Mouse (Mus musculus) left cerebral cortex, postnatal 10 days (tissue): Measurements from ENCODE around the gene Krt12. TPM values are rescaled to one million over a fixed set of nuclear protein-coding genes. Genes with fewer than 3 reads are reported as not detected.

Experiments
- DNase-seq, 2 experiments: peaks; one replicate each; pipeline ENCODE4 v3.0.0; 2021 to 2022; ENCODE audit warnings: low spot score in 2 of 2, mixed read lengths in 1 of 2; ENCODE audit errors: extremely low spot score in 1 of 2
- intact Hi-C: fragments of 180-260 bp; cut with DNase I; formaldehyde crosslinking; loops from one replicate; pipeline ENCODE4 v1.15.1; 2025
- total RNA-seq, 2 experiments: library from RNA; stranded (reverse); gene quantifications; 2 replicates each; pipeline ENCODE4 v1.2.3; 2021

Krt12 gene
- 1 to 10 TPM; 6.0 to 6.3 TPM for total RNA-seq

DNA sequence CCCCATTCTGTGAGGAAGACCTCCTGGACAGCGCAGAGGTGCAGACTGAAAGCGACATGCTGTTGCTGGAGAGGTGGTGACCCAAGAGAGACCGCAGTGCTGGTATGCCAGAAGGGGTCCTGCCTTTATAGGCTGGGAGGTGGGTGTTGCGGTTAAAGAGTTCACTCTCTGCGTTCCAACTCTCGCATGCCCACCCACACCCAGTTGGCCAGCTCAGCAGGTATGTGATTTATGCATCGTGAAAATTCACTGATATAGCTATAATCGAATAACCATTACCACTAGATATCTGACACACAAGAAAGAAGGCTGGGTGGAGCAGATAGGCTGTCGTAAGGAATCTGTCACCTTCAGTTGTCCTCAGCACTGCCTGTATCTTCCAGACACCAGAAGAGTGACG lies at the start of gene Krt12:
TSS of gene Krt12 (minus strand) at position 101 of the 400 bp plus-strand sequence.
- DNase-seq, result no peak
- intact Hi-C loops, result no loop called here

DNA sequence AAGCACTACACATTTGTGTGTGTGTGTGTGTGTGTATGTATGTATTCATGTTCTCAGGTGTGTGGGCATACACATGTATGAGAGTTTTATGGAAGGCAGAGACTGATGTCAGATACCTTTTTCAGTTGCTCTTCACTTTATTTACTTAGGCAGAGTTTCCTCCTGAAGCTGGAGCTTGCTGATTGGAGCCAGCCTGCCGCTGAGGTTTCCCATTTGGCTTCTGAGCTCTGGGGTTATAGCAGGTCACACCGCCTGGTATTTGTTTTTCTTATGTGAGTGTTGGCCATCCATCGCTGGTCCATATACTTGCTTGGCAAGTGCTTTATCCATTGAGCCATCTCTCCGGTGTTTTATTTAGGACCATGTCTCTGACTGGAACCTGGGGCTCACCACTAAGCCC lies 47.2 kb upstream of the Krt12 start:
- DNase-seq, result no peak
- intact Hi-C loops, result loop anchor here (5.0 kb wide), 1 partner anchor 103 kb away; no protein-coding TSS in a partner anchor

DNA sequence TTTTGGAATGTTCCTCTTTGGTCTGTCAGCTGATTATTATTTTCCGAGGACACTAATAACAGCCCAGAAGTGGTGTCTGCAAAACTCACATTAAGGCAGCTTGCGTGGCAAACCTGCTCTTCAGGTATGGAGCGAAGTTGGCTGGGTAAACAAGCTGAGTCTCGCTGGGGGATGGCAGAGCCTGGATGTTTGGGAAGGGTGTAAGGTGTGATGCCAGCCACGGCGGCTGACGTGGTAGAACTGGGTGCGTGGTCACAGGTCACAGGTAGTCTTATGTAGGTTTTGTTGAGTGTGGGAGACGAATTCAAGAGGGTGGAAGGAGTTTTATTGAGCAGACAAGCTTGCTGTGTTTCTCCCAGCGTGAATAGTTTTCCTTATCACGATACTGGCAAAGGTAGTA lies 46.5 kb upstream of the Krt12 start:
- intact Hi-C loops, result loop anchor here (5.0 kb wide), 1 partner anchor 104 kb away; no protein-coding TSS in a partner anchor
- no peak for DNase-seq

DNA sequence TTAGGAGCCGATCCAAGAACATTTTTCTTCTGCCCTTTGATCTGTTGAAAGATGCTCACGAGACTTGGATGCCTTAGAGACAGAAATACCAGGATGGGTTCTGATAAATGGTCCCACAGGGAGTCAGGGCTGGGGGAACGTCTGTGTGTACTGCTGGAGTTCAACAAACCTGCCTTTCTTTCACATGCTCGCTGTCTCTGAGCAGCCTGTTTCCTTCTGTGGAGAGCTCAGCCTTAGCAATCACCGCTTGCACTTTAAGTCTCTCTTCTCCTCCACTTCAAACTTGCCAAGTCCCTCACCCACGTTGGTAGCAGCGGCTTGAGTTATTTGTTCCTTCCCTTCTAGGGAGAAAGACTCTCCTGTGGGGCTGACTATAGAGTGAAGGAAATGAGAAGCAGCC lies 44.3 kb upstream of the Krt12 start:
- intact Hi-C loops, result loop anchor here (1.0 to 5.0 kb wide), 2 partner anchors 106 to 816 kb away; no protein-coding TSS in a partner anchor
- DNase-seq, result peak in 1 of 2 experiments; percentile 40

DNA sequence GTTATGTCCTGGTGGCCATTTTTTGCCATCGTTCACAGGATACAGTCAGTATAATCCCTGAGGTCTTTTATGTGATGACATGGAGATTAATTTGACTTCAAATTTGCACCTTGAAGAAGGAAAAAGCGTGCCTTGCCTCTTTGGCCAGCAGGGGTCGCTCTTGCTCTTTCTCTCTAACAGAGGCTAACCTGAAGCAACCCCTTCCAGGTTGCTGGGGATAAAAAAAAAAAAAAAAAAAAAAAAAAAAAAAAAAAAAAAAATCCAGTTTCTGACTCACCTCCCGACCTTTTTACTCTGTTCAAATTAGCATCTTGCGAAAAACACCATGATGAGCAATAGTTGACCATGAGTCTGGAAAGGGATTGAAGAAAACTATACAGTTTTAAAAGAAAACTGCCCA lies 42.8 kb upstream of the Krt12 start:
- peak; percentile 83 to 86 for DNase-seq
- intact Hi-C loops, result loop anchor here (2.0 to 5.0 kb wide), 5 partner anchors 107 to 832 kb away; no protein-coding TSS in a partner anchor

DNA sequence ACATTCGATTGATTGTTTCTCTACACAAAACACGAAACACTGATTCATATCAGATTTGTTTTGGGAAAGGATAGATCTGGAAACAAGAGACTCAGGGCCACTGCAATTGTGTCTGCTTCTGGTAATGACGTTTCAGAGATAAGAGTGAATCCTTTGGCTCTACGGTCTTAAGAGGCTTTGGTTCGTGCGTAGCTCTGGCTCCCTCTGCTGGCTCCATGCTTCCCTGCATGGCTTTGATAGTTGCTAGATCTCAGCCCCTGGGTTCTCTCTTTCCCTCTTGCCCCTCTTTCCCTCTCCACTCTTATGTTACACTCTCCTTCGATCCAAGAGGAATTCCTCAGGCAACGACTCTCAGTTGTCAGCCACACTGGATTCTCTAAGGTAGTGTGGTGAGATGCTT lies 41.1 kb upstream of the Krt12 start:
- DNase-seq, result peak; percentile 67 to 68
- intact Hi-C loops, result loop anchor here (2.0 to 5.0 kb wide), 4 partner anchors 50 to 834 kb away; no protein-coding TSS in a partner anchor

DNA sequence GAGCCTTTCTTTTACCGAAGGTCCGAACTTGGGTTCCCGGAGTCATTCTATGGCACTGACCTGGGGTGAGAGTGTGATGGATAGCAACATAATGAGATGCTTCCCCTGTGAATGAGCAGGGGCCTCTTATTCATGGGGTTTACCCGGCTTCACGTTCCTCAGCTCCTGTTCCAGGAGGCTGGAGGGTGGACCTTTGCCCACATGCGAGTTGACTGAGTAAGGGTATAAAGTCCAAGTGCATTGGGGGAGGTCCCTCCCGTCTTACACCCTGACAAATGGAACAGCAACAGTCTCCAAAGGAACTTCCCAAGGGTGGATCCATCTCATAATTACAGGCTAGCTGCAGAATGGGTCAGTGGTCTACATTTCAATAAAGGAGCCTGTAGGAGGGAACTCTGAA lies 39.7 kb upstream of the Krt12 start:
- no peak for DNase-seq
- intact Hi-C loops, result loop anchor here (2.0 to 5.0 kb wide), 4 partner anchors 49 to 836 kb away; no protein-coding TSS in a partner anchor

DNA sequence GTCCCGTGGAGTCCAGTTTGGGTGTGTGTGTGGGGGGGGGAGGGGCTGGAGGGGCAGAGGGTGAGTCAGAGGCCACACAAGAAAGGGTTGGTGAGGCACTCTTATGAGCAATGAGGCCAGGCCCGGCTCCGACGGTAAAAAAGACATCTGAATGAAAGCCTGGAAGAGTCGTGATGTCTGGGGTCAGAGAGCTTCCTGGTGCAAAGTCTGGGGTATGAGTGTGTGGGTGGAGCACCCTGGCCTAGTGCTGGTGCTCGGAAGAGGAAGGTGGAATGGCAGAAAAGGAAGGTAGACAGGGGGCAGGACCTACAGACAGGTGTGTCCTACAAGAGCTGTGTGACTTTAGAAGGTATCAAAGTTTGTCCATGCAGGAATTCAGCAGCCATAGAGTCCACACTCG lies 36.8 kb upstream of the Krt12 start:
- intact Hi-C loops, result no loop called here
- DNase-seq, result no peak

DNA sequence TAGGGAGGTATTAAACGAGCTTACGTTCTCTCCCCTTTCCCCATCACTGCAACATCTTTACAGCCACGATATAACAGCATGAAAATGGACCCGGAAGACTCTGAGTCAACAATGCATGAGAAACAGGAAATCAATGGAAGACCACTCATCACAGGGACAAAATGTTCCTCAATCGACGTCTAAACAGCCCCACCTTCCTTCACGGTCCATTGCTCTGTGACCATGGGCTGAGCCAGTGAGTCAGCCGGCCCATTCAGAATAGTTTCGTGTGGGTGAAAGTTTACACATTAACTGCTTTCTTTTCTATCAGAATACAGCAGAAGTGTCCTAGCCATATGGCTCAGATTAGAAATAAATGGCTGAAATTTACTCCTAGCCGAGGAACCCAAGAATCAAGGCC lies 32.7 kb upstream of the Krt12 start:
- intact Hi-C loops, result no loop called here
- no peak for DNase-seq

DNA sequence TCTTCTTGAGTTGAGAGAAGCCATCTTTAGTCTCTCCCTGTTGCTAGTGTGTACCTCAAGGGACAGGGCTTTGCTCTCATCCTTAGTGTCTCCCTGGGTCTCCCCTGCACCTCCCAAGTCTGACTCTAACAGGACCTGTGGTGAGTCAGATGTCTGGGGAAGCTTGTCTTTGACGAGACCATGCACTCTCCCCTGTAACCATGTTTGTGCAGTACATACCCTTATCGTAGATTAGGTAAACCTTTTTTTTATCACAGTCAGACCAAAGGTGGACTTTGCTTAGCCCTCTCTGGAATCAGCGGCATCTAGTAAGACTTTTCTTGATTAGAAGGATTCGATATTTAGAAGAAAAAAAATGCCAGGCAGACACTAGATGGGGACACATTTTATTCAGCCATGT lies 32.0 kb upstream of the Krt12 start:
- DNase-seq, result no peak
- intact Hi-C loops, result no loop called here

DNA sequence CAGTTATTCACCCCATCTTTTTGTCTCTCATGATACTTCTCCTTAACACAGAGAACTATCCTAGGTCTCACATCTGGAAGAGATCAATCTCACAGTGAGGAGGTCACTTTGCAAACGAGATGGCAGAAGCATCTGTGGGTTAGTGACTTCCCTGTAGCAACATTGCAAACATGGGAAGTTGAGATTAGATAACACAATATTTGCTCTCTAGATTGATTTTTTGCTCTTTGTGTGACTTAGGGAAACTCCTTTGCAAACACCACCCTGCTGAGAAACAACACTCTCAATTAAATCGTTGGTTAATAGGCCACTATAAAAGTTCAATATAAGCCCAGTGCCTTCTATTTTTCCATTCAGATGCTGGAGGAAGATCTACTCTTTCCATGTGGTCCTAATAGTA lies 26.7 kb upstream of the Krt12 start:
- intact Hi-C loops, result no loop called here
- no peak for DNase-seq

DNA sequence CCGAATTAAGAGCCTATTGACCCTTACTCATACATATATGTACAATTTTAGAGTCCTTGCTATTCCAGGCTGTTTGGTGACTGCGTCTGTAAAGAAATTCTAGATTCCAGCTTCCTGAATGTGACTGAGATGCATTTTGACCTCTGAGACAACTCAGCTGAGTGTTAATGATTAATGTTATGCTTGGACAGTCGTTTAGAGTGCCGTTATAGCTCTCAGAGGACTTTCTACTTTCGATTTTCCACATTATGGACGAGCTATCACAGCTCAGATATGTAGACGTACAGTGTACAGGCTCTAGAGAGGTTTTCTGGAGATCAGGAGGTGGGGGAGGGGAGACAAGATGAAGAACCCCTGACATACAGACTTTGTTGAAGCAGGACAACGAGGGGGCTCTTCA lies 19.2 kb upstream of the Krt12 start:
- intact Hi-C loops, result no loop called here

DNA sequence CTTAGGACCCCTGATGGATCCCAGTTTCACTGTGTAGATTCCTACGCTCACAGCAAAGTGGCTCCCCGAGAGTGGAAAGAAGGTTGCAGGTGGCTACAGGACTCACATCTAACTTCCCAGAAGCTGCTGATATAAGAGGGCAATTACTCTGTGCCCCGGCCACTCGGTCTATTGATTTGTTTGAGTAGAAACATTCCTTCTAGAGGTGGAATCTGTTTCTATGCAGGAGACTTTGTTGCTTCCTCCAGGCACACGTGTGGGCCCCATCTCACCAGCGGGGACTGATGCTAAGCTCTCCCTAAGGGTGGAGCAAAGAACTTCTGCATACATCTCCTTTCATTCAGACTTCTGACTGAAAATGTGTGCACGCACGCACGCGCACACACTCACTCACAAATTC lies 17.4 kb upstream of the Krt12 start:
- no peak for DNase-seq

More for the DNA sequence above, 19.2 kb upstream of the Krt12 start:
- DNase-seq, result no peak

DNA sequence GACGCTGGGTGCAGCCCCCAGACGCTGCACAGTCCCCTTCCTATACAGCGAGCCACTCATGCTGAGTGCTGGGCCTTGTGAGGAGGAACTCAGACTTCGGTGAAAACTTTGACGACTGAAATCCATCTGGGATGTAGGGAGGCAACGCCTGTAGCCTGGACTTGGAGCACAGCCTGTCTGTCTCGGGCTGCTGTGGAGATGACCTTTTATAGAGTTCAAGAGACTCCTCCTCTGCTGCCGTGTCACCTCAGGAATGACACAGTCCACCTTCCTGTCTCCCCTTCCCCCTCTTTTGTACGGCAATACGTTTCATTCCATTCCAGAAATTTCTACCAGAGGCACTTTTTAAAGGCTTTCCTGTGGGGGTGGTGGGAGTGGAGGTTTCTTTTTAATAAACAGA lies 15.9 kb upstream of the Krt12 start, which contains the start of gene Krt20:
TSS of gene Krt20 (minus strand) at position 179 of the 400 bp plus-strand sequence.
- intact Hi-C loops, result no loop called here

More for the DNA sequence above, 17.4 kb upstream of the Krt12 start:
- intact Hi-C loops, result no loop called here

DNA sequence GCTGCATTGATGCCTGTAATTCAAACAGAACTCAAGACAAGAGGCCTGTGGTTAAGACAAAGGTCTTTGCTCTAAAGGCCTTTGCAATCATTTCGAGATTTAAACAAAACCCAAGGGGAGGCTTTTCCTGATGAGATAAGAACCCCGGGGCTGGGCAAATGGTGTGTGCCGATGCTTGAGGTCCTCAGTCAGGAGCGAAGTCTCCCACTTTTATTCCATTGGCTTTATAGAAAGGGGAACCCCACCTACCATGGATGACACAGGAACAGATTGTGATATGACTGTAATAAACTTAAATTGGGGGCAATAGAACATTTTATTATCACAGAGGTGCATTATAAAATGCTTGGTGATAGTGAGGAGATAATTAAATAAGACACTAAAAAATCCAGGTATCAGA lies 14.6 kb upstream of the Krt12 start:
- intact Hi-C loops, result no loop called here
- no peak for DNase-seq

More for the DNA sequence above, 15.9 kb upstream of the Krt12 start, which contains the start of gene Krt20:
- no peak for DNase-seq

DNA sequence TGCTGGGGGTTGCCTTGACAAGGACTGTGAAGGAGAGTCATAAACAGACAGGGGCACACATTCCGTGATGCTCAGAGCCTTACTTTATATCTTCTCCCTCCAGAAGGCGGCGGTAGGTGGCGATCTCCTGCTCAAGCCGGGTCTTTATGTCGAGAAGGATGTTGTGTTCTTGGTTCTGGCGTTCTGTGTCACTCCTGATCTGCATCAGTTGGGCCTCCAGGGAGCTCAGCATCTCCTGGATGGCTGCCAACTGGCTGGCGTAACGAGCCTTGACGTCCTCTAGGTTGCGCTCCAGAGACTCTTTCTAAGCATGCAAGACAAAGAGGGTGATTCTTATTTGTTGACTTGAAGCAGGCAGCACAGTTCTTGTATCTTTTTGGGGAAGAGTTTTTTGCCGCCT lies 8.6 kb upstream of the Krt12 start:
- peak; percentile 9 to 68 for DNase-seq
- intact Hi-C loops, result no loop called here

DNA sequence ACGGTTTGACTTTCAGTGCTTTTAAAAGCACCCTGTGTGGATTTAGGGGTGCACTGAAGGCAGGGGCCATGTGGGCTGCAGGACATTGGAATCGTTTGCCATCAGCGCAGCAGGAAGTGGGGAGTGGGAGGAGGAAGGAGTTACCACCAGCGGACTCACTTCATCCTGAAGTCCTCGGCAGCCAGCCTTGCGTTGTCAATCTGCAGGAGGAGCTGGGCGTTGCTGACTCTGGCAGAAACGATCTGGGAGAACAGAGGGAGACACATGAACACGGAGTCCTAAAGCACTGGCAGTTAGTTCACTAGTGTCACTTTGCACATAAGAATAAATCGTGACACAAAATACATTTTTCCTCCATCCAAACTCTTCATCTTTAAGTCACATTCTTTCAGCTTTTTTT lies 1.5 kb downstream of the Krt12 start:
- peak in 1 of 2 experiments; percentile 11 for DNase-seq
- intact Hi-C loops, result no loop called here

DNA sequence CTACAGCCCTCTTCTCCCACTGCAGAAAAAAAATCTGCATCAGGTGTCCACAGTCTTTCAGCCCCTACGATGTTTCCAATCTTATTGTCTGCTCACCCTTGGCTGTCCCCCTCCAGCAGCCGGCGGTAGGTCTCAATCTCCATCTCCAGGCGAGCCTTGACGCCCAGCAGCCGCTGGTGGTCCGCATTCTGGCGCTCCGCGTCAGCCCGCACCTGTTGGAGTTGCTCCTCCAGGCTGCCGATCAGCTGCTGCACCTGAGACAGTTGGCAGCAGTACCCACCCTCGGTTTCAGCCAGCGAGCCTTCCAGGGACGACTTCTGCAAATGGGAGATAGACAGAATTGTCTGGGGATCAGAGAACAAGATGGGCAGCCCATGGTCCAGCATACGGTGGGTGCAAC lies 4.2 kb downstream of the Krt12 start:
- intact Hi-C loops, result no loop called here
- peak in 1 of 2 experiments; percentile 46 for DNase-seq

DNA sequence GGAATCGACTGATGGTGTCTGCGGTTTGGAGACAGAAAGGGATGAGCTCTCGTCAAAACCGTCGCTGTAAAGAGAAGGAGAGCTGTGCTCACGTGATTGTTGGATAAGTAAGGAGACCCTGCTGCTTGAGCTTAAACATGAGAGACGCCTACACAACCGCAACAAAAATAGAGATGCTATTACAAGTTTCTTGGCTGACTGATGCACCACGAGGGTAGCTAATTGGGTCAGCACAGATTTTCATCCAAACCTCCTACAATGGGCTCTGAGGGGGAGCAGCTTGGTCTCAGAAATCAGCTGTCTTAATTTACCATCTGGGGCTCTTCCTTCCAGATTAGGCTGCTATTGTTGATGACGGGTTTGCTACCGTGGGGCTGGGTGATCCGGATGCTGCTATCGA lies 5.2 kb downstream of the Krt12 start:
- intact Hi-C loops, result no loop called here
- DNase-seq, result peak in 1 of 2 experiments; percentile 77

DNA sequence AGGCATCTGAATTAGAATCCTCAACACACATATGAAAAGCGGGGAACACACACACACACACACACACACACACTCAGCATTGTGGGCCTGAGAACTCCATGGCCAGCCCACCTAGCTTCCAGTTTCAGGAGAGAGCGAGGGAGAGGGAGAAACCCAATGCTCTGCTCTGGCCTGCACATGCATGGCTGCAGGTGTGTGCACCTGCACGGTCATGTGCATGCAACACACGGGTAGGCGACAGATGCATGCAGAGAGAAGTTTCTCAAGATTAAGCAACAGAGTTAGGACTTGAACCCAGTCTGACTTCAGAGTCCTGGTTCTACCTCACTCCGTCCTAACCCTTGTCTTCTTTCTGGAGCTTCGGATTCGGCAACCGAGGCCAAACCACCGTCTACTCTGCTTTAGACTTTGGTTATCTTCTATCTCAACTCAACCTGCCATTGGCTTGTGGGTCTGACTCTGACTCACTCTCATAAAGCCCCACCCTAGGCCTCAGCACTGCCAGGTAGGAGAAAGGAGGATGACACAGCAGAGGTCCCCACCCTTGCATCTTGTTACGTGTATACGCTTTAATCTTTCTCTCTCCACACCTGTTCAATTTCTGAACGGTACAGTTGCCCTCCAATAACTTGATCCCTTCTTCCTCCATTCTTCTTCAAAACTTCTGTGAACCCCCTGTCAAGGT lies 7.5 kb downstream of the Krt12 start:
- intact Hi-C loops, result no loop called here
- no peak for DNase-seq
